Mouse (Mus musculus) monocyte, adult 5-6 weeks (primary cell): ENCODE results near the gene Pde11a. TPM values are rescaled to one million over a fixed set of nuclear protein-coding genes. Genes with fewer than 3 reads are reported as not detected.

Experiments used
- ATAC-seq: fragments of 153-309, 156-312 bp; replicated peaks from 2 replicates; pipeline ENCODE4 v1.8.0; 2017; ENCODE audit warnings: mild to moderate bottlenecking; ENCODE audit not compliant: low TSS enrichment, insufficient number of reproducible peaks, severe bottlenecking, poor library complexity, low FRiP score
- total RNA-seq: library from RNA; stranded (forward); fragments of 200-1000, 200-491, 200-594 nt; gene quantifications from 3 replicates; pipeline ENCODE4 v1.2.3, GENCODE M21; 2017

Pde11a gene
- total RNA-seq, 1 experiment from 2014 or later = not detected

DNA sequence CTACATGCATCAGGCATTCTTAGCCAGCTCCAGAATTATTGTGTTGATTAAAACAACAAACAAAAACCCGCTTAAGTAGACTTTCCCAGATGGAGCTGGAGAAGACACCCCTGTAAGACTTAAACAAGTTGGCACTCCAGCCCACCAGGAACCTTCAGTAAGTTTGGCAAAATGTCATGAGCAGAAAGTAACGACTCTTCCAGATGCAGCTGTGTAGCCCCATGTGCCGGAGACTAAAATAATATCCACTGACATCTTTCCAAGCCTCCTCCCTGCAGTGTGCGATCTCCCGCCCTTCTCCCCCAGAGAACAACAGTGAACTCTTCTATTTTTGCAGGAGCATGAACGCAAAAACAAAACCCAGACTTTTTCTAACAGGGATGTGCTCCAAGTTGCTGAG is 265.5 kb downstream of the Pde11a start:
- no peak for ATAC-seq

DNA sequence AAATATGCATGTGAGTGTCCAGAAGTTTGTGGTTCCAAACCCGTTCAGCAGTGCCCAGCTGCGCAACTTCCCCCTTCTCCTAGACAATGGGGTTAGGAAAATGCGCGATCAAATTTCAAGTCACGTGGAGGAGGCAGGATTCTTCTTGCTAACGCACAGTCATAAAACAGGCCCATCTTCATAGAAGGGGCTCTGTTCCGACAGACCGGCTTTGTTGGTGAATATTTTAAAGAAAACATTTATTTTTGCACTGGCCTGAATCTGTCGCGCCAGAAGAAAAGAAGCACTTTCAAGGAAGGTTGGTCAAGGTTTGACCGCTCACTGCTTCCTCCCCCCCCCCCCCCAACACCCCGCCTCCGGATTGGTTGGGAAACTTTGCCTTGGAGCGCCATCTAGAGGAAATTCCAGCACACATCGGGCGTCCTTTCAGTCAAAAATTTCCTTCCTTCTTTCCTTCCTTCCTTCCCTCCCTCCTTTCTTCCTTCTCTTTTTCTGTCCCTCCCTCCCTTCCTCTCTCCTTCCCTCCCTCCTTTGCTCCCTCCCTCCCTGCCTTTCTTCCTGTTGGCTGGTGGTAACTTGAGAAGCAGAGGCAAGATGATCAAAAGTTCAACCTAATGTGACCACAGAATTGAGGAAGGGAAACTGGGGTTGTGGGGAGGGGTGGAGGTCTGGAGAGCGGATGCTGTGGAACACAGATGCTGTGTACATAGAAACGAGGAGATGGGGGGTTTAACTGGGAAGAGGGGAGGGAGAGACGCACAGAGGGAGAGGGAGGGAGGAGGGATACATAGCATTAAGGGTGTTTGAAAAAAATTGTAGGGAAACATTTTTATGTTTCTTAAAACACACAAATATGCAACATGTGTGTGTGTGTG is 267.9 kb downstream of the Pde11a start:
- ATAC-seq = peak; percentile 77

DNA sequence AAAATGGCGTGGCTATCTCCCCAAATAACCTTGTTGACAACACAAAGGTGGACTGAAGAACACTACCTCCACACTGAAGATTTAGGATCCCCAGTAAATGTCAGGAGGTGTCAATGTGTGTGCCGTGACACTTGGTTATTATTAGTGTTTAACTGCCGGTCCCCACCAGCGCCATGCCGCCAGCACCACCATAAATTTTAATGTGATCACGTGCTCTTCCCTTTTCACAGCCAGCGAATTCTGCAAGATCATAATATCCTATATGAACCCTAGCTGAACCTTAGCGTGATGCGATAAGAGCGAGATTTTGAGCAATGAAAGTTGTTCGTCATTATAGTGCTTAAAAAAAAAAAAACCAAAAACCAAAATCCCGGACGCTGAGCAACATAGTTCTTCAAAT is 269.3 kb downstream of the Pde11a start:
- ATAC-seq = no peak

DNA sequence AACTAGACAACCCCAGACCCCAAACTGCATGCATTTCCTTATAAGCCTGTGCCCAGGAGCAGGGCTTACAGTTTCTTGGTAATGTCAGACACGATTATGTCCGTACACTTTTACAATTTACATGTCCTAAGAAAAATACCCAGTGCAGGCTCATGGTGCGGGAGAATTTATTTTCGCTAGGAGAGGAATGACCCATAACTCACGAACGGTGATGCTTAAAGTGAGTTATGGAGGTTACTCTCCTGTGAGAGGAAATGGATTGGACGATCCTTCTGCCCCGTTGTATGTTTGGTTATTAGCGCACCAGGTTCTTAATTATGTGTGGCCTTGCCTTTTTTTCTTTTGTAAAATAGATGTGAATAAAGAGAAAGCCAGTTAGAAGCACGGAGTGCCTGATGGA is 270.4 kb downstream of the Pde11a start:
- ATAC-seq = no peak

DNA sequence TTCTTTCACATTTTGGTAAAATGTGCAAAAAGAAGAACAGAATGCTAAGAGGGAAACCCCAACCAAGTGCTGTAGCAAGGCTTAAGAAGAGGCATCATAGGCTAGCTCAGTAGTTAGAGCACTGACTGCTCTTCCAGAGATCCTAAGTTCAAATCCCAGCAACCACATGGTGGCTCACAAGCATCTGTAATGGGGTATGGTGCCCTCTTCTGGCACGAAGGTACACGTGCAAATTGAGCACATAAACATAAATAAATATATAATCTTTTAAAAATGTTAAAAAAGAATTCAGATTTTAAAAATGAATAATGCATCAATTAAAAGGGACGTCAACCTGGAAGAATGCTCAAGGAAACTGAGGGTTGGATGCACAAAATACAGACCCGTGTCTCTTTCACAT is 271.4 kb downstream of the Pde11a start:
- no peak for ATAC-seq

DNA sequence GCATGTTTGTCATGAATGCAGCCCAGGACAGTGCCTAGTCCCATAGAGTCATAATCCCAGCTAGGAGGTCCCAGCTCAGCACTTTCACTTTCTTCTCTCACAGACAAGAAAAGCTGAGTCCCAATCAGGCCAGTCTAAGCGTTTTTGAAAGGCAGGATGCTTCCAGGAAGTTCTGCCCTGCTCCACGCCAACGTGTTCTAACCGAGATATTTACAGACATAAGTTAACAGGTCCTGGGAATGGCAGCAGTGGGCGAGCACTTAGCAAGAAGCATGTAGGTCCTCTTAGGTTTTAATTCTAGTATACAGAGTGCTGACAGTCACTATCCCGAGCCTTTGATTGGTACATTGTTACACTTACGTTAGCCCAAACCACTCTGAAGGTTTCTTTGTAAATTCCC is 273.3 kb downstream of the Pde11a start:
- no peak for ATAC-seq

DNA sequence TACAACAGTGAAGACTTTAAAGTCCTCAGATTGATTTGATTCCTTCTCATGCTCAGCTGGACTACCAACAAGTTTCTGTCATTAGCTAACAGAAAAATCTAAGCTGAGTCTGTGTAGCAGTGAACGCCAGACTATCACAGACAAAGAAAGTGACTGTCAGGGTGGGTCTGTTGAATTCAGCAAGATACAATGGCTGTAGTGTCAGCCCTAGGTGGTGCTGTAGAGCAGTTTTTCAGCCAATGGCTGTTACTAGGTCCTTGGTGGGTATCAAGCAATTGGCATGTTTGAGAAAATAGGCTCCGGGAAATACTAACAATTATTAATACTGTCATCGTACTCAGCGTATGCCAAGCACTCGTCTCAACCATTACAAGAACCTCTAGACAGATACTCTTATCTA is 274.5 kb downstream of the Pde11a start:
- ATAC-seq = no peak

DNA sequence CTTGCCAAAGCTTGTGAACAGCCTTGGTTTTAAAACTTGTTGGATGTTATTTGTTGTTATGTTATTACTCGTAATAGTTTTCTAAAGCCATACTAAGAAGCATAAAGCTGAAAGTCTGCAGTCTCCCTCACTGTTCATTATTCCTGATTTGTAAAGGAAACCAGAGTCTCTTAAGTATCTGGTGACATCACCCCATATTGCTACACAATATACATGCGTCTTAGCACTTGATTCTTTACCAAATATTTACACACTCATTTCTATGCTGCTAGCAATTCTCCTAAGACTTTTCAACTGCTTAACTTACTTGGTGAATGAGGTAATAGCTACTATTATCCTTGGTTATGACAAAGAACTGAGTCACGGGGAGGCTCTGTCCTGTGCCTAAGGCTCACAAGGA is 278.4 kb downstream of the Pde11a start:
- ATAC-seq = no peak

DNA sequence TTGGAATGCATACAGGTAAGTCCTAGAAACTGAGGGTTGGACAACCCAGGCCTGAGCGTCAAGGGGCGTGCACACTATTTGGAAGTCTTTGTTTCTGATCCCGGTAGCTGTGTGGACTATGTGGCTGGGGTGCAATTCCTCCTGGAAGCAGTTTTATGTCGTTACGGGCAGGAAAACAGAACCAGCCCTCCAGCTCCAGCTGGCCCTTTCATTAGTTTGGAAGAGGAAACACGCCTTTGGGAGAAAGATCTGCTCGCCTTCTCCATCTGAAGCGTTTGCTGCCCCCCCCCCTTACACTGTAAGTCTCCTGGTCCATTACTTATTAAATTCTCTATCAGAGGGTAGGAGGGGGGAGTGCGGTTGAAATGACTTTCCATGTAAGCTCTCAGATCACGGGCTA is 279.0 kb downstream of the Pde11a start:
- ATAC-seq = no peak

DNA sequence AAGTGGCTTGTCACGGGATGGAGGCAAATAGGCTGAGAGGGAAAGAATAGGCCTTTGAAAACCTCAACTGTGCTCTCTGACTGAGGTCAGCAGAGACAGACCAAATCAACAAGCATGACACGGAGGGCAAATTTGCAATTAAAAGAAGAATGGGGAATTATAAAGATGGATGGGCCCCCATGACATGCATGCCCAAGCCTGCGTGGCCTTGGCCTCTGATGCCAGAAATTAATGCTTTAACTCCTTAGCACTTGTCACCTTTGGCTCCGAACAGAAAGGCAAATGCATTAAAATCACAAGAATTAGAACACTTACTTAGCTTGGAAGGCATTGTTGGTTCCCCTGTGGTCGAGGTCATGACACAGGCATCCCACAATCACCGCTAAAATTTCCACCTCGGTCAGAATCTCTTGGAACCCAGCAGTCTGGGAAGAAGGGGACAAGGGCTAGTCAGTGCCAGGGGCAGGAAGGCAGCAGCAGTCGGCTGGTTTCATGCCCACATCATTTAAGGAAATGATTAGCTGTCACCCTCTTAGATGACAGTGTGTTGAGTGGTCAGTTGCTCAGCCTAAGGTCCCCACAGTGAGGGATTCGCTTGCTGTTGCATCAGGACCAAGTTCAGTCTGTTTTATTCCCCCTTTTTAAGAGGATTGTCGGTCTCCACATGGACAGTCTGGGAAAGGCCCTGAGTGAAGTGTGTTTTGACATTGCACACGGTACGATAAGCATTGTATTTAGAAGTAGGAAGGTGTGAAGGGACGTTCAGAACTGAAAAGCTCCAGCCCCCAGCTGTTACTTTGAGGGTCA is 279.7 kb downstream of the Pde11a start:
- ATAC-seq = no peak

DNA sequence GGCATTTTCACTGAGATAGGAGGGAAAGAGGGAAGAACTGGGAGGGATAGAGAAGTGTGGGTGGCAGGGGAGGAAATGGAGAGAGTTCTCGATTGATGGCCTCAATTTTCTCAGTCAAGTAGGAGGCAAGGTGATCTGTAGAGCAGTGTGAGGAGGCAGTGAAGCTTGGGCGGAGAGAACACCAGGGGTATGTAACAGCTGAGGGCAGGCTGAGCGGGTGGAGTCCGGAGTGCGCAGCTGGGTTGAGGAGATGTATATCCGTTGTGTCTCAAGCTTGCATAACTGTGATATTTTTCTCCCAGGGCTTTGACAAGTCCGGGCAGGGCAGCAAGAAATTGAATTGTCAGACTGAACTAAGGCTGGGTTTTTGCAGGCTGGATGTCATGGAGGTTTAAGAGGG is 281.0 kb downstream of the Pde11a start:
- ATAC-seq = no peak

DNA sequence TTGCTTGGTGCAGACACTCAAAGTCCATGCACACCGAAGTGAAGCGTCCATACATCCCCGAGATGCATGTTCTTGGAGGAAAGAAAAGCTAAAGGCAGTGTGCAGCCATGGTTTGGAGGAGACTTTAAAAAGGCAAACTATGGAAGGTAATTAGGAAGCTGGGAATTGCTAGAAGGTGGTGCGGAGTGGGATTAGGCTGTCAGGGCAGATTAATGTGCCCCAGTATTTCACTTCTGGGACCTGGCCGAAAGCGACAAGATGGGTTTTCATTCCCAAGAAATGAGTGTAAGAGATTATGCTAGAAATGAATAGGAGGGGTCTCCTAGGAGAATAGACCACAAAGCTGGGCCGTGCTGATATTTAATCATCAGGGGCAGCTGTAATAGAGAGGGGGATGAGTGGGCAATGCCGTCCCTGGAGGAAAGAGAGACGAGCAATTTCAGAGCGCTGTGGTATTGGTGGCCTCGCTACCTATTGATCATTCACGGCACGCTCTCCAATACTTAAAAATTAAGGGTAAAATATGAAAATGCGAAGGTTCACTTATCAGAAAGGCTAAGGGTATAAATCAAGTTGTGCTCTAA is 284.7 kb downstream of the Pde11a start:
- no peak for ATAC-seq

DNA sequence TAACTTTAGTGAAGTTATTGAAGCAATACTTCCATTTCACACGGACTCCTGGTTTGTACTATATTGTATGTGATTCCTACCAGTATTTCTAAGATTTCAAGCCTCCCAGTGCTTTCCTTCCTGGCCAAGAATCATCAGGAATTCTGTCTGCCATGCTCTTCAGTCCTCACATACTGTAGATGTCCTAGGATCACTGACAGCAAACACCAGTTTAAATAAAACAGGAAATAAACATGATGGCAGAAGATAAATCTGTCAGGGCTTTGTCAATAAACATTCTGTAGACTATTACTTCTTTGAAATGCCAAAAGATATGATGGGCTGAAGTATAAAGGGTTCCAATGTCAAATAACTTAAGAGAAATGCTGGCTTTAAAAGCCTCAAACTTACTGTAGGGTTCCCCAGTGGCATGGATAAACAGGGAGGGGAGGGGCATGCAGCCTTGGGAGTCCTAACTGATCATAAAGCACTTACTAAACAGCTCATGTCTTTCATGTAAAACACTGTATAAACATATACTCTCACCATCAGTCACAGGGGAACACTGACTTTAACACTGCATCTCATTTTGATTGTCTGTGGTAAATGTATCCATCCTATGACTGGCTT is 285.6 kb downstream of the Pde11a start:
- no peak for ATAC-seq

DNA sequence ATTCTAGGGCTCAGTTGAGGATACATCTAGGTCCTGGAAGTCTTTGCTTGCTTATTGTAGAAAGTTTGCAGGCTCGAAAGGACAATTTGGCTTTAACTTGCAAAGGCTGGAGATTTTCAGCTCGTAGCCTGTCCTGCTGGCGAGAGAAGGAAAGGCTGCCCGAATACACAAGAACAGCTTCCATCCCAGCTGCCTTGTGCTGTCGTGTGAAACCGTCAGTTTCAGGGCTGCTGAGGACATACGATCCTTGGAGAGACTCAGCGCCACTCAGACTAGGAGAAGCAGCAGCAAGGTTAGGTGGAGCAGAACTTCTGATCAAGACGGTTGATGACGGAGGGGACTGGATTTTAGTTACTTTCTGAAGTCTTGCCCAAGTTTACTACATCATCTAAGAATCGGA is 287.2 kb downstream of the Pde11a start:
- ATAC-seq = no peak

DNA sequence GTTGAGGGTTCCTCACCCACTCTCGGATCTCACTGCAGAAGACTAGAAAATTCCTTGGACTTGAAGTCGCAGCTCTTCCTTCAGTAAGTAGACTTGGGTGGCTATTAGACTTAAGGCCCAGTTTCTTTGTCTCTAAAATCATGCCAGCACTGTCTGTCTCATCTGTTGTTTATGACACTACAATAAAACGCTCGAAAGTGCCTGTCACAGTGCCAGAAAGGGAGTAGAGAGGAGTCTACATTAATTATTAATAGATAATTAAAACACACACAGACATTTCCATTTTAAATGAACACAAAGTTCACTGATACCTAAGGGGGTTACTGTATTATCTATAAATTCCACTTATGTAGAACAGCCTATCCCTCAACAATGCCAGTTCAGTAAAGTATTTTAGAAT is 287.7 kb downstream of the Pde11a start:
- no peak for ATAC-seq

DNA sequence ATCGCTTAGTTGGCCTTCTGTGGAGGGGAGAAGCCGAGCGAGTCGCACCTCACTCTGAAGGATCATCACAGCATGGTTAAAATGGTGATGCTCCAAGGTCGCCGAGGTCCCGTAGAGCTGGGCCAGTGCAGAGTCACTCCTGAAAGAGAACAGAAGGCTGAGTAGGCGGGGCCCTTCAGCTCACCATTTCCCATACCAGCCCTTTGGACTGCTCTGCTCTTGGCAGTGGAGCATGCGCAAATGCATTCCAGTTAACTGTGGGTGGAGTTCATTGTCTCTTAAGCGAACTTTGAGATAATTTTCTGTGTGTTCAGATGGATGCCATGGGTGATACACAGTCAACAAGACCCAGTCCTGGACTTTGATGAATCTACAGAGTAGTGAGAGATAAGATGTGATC is 288.5 kb downstream of the Pde11a start:
- ATAC-seq = no peak

DNA sequence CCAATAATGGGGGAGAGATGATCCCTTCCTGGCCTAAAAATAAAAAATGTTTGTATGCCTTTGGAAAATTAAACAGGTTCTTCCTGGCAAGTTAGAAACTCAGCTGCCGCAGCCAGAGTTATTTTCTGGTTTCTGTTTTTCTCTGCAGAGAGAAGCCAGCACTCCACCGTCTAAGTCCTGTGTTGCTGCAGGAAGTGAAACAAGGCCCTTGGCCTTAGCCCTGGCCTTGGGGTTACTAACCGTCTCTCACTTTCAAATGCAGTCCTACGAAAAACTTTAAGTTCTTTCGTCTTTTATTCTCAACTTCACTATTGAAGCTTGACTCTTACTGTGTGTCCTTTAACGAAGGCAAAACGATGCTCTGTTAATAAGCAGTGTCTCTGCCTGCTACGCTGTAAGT is 289.0 kb downstream of the Pde11a start:
- ATAC-seq = no peak

DNA sequence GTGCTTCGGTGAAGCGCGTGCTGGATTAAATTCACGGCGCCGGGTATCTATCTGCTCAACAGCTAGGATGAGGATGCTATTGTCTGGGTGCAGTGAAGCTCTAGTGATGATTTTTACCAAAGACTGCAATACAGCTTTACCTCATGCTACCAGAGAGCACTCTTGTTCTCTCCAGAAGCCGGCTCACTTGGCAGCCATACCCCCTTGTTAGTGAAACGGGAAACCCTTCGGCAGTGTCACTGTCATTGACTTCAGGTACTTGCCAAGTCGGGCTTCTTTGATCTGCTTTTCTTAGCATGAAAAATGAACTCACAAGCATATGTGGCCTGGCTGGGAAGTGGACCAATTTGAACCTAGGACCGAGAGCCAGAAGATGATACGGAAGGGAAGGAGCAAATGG is 290.8 kb downstream of the Pde11a start:
- ATAC-seq = no peak

DNA sequence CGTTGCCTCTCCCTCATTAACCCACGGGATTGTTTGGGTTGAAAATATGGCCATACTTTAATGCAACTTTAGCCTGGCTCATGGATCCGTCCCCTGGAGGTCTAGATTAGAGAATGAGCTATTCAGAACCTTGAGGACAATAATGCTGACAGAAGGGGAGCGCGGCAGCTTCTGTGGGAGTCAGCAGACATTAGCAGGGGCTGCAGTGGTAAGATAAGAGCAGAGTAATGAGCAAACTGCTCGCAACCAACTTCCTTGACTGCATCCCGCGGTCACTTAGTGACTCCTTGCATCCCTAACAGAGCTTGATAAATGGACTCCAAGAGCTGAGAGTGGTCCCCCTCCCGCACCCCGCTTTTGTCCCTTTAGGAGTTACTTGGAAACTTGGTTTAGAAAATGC is 296.4 kb downstream of the Pde11a start:
- ATAC-seq = no peak
